Mouse (Mus musculus): ENCODE measurements around the gene Nup62. TPM values are rescaled to one million over a fixed set of nuclear protein-coding genes. Genes with fewer than 3 reads are reported as not detected.
A peak's percentile ranks its signal among the peaks of the same experiment; 100 is the strongest.

Nup62 gene
- polyA plus RNA-seq, 1 experiment from 2014 or later: 43.6 TPM

- Histone ChIP-seq H3K36me3 (ENCODE audit: control insufficient read depth, insufficient read depth, low read length) (no peaks in the 10 kb centered on the region), H3K27ac (ENCODE audit: low read length) (peak within 1 kb of the TSS; percentile 90), H3K4me3 (ENCODE audit: low read depth, low read length) (peak within 1 kb of the TSS; percentile 89), H3K4me1 (ENCODE audit: control insufficient read depth, insufficient read depth, low read length) (peaks cover 40% of the 10 kb centered on the region), H3K27me3 (ENCODE audit: control insufficient read depth, insufficient read depth, low read depth, low read length) (no peaks in the 10 kb centered on the region), H3K4me2 (ENCODE audit: low read length) (peak within 1 kb of the TSS; percentile 68), H3K9ac (ENCODE audit: low read depth, low read length) (peak within 1 kb of the TSS; percentile 92), H3K9me3 (replicated peaks; ENCODE audit: control insufficient read depth, low read length, poor library complexity, severe bottlenecking) (no peaks in the 10 kb centered on the region)
- no peak for ATAC-seq
- WGBS: under 1% methylated on average over 51 of the region's 57 CpGs
Measured at GRCm38 (mm10) chr7:44816470-44817021, 658 bp downstream of the Nup62 start, which contains the start of gene Atf5. Atf5 (minus strand) TSS chr7:44816658.

DNA sequence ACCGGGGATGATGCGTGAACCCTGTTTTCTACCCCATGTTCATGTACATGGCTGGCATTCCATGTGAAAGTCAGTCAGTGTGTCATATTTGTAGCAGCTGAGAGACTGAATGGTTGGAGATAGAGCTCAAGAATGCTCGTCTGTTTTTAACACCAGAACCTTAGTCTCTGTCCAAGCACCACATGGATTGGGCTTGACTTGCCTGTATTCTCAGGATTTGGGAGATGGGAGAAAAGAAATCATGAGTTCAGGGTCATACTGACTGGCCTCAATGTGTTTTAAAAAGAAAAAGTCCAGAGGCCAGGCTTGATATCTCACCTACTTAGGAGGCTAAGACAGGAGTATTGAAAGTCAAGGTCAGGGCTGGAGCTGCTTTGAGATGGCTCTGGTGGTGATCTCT, 1.6 kb downstream of the Nup62 start:
- Histone ChIP-seq H3K4me1 (ENCODE audit: control insufficient read depth, insufficient read depth, low read length) (peaks cover 40% of the 10 kb centered on the region), H3K4me3 (ENCODE audit: low read depth, low read length) (peak overlapping the region; percentile 89), H3K9ac (ENCODE audit: low read depth, low read length) (peak overlapping the region; percentile 92), H3K36me3 (ENCODE audit: control insufficient read depth, insufficient read depth, low read length) (no peaks in the 10 kb centered on the region), H3K9me3 (replicated peaks; ENCODE audit: control insufficient read depth, low read length, poor library complexity, severe bottlenecking) (no peaks in the 10 kb centered on the region), H3K4me2 (ENCODE audit: low read length) (peak overlapping the region; percentile 68), H3K27me3 (ENCODE audit: control insufficient read depth, insufficient read depth, low read depth, low read length) (no peaks in the 10 kb centered on the region), H3K27ac (ENCODE audit: low read length) (no peak overlapping the region)
- no peak for ATAC-seq
- WGBS: 31% methylated on average over 3 of the region's 3 CpGs

DNA sequence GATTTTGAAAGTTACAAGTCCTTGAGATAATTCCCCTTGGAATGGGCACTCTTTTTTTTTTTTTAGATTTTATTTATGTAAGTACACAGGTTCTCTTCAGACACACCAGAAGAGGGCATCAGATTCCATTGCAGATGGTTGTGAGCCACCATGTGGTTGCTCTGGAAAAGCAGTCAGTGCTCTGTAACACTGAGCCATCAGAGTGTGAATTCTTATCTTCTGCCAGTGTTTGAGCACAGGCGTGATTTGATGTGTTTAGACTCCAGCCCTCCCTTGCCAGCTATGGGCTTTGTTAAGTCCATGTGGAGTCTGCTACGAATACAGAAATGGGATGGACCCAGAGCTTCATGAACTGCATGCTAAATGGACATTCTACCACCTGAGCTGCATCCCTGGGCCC, 2.3 kb downstream of the Nup62 start:
- H3K4me1 ChIP-seq (ENCODE audit: control insufficient read depth, insufficient read depth, low read length): peaks cover 40% of the 10 kb centered on the region
- peak overlapping the region; percentile 68 for H3K4me2 ChIP-seq (ENCODE audit: low read length)
- no peaks in the 10 kb centered on the region for H3K36me3 ChIP-seq (ENCODE audit: control insufficient read depth, insufficient read depth, low read length)
- H3K27ac ChIP-seq (ENCODE audit: low read length): no peak overlapping the region
- no peaks in the 10 kb centered on the region for H3K9me3 ChIP-seq (replicated peaks; ENCODE audit: control insufficient read depth, low read length, poor library complexity, severe bottlenecking)
- 22% methylated on average over 2 of the region's 2 CpGs for WGBS
- ATAC-seq: no peak
- H3K4me3 ChIP-seq (ENCODE audit: low read depth, low read length): 0 out of 2 replicates have a peak overlapping the region, but pooled peaks have one; percentile 89
- no peaks in the 10 kb centered on the region for H3K27me3 ChIP-seq (ENCODE audit: control insufficient read depth, insufficient read depth, low read depth, low read length)
- H3K9ac ChIP-seq (ENCODE audit: low read depth, low read length): no peak overlapping the region; the same call in 1 of the 2 replicates

GRCm38 (mm10) chr7:44818751-44819235, 2.9 kb downstream of the Nup62 start:
- Histone ChIP-seq H3K9me3 (replicated peaks; ENCODE audit: control insufficient read depth, low read length, poor library complexity, severe bottlenecking) (no peaks in the 10 kb centered on the region), H3K36me3 (ENCODE audit: control insufficient read depth, insufficient read depth, low read length) (no peaks in the 10 kb centered on the region), H3K4me1 (ENCODE audit: control insufficient read depth, insufficient read depth, low read length) (peaks cover 40% of the 10 kb centered on the region), H3K4me3 (ENCODE audit: low read depth, low read length) (peak overlapping the region; percentile 11; the same call in 1 of the 2 replicates), H3K27me3 (ENCODE audit: control insufficient read depth, insufficient read depth, low read depth, low read length) (no peaks in the 10 kb centered on the region), H3K4me2 (ENCODE audit: low read length) (peak overlapping the region; percentile 43), H3K9ac (ENCODE audit: low read depth, low read length) (peak overlapping the region; percentile 22), H3K27ac (ENCODE audit: low read length) (no peak overlapping the region)
- WGBS: 31% methylated on average over 6 of the region's 6 CpGs
- no peak for ATAC-seq

DNA sequence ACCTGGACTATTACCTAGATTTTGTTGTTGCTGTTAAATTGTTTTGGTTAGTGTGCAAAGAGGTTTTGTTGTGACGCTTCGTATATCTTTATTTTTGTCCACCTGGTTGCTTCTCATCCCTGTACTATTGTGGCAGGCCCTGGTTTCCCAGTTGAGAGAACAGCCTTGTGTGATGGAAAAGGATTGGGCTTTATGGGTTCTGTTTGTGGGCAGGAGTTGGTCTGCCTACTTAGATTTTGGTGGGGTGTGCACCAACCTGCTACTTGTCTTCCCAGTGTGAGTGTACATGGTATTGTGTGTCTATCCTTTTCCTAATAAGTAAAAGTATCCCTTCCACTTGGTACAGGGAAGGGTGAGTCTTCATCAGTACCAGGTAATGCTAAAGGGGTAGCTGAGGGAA, 3.5 kb downstream of the Nup62 start:
- Histone ChIP-seq H3K9me3 (replicated peaks; ENCODE audit: control insufficient read depth, low read length, poor library complexity, severe bottlenecking) (no peaks in the 10 kb centered on the region), H3K4me1 (ENCODE audit: control insufficient read depth, insufficient read depth, low read length) (peaks cover 40% of the 10 kb centered on the region), H3K27ac (ENCODE audit: low read length) (no peak overlapping the region), H3K36me3 (ENCODE audit: control insufficient read depth, insufficient read depth, low read length) (no peaks in the 10 kb centered on the region), H3K4me3 (ENCODE audit: low read depth, low read length) (no peak overlapping the region), H3K4me2 (ENCODE audit: low read length) (peak overlapping the region; percentile 43), H3K27me3 (ENCODE audit: control insufficient read depth, insufficient read depth, low read depth, low read length) (no peaks in the 10 kb centered on the region), H3K9ac (ENCODE audit: low read depth, low read length) (peak overlapping the region; percentile 22)
- 89% methylated on average over 2 of the region's 2 CpGs for WGBS
- no peak for ATAC-seq

DNA sequence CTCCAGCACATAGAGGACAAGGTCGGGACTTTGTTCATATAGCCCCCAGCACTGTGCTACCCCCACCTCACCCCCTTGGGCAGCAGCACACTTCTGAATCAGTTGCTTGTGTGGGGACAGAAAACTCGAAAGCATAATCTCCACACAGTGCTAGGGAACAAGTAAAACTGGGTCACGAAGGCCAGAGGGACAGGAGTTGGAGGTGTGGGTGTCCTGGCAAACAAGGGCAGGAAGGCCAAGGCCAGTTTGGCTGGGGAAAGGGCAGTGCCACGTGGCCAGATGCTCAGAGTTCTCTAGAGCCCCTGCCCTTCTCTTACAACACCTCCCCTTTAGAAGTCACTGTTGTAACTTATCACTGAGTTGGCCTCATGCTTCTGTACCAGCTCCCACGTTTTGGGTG, 4.0 kb downstream of the Nup62 start:
- WGBS: 71% methylated on average over 5 of the region's 5 CpGs
- H3K36me3 ChIP-seq (ENCODE audit: control insufficient read depth, insufficient read depth, low read length): no peaks in the 10 kb centered on the region
- H3K4me3 ChIP-seq (ENCODE audit: low read depth, low read length): no peak overlapping the region
- no peaks in the 10 kb centered on the region for H3K9me3 ChIP-seq (replicated peaks; ENCODE audit: control insufficient read depth, low read length, poor library complexity, severe bottlenecking)
- H3K27me3 ChIP-seq (ENCODE audit: control insufficient read depth, insufficient read depth, low read depth, low read length): no peaks in the 10 kb centered on the region
- peaks cover 42% of the 10 kb centered on the region for H3K4me1 ChIP-seq (ENCODE audit: control insufficient read depth, insufficient read depth, low read length)
- no peak overlapping the region for H3K4me2 ChIP-seq (ENCODE audit: low read length)
- ATAC-seq: no peak
- no peak overlapping the region for H3K27ac ChIP-seq (ENCODE audit: low read length)
- no peak overlapping the region for H3K9ac ChIP-seq (ENCODE audit: low read depth, low read length)

DNA sequence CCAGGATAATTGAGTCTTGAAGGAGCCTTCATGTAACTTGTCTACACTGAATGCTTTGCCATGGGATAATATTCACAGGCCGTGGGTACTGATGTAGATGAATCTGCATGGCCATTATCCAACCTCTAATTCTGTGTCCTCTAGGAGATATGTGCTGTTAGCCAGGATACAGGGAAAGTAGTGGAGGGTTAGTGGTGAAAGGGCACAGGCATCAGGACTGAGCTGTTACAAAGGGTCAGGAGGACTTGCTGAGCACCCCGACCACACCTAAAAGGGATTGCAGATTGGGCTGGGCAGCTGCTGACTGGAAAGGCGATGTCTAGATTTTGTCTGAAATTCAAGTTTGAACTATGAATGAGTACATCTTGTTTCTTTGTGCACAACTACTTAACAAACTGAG, 4.6 kb downstream of the Nup62 start:
- Histone ChIP-seq H3K9ac (ENCODE audit: low read depth, low read length) (no peak overlapping the region), H3K27me3 (ENCODE audit: control insufficient read depth, insufficient read depth, low read depth, low read length) (no peaks in the 10 kb centered on the region), H3K9me3 (replicated peaks; ENCODE audit: control insufficient read depth, low read length, poor library complexity, severe bottlenecking) (no peaks in the 10 kb centered on the region), H3K4me3 (ENCODE audit: low read depth, low read length) (no peak overlapping the region), H3K36me3 (ENCODE audit: control insufficient read depth, insufficient read depth, low read length) (no peaks in the 10 kb centered on the region), H3K4me1 (ENCODE audit: control insufficient read depth, insufficient read depth, low read length) (peaks cover 36% of the 10 kb centered on the region), H3K27ac (ENCODE audit: low read length) (no peak overlapping the region), H3K4me2 (ENCODE audit: low read length) (no peak overlapping the region)
- no peak for ATAC-seq
- WGBS: 85% methylated on average over 3 of the region's 3 CpGs

GRCm38 (mm10) chr7:44821666-44822448, 6.0 kb downstream of the Nup62 start:
- Histone ChIP-seq H3K9me3 (replicated peaks; ENCODE audit: control insufficient read depth, low read length, poor library complexity, severe bottlenecking) (no peaks in the 10 kb centered on the region), H3K36me3 (ENCODE audit: control insufficient read depth, insufficient read depth, low read length) (no peaks in the 10 kb centered on the region), H3K27ac (ENCODE audit: low read length) (no peak overlapping the region), H3K4me2 (ENCODE audit: low read length) (no peak overlapping the region), H3K27me3 (ENCODE audit: control insufficient read depth, insufficient read depth, low read depth, low read length) (no peaks in the 10 kb centered on the region), H3K4me3 (ENCODE audit: low read depth, low read length) (no peak overlapping the region), H3K9ac (ENCODE audit: low read depth, low read length) (no peak overlapping the region), H3K4me1 (ENCODE audit: control insufficient read depth, insufficient read depth, low read length) (peaks cover 36% of the 10 kb centered on the region)
- ATAC-seq: no peak
- WGBS: 86% methylated on average over 7 of the region's 7 CpGs

DNA sequence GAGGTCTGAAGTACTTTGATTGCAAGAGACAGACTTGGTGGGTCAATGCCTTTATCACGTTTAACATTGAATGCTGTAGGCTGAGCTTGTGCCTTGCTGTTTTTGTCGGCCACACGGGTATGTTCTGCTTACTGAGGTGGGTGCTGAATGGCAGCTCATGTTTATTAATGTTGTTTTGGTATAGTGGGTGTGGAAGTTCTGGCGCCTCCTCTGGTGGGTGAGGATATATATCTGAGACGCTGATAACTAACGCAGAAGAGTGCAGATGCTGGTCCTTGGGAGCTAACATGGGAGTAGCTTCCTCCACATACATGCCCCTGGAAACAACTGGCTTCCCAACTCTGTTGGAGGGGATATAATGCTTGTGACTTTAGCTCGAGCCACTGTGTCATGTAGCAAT, 7.5 kb downstream of the Nup62 start:
- H3K9ac ChIP-seq (ENCODE audit: low read depth, low read length): no peak overlapping the region
- no peak for ATAC-seq
- H3K4me3 ChIP-seq (ENCODE audit: low read depth, low read length): no peak overlapping the region
- 38% methylated on average over 7 of the region's 7 CpGs for WGBS
- no peaks in the 10 kb centered on the region for H3K27me3 ChIP-seq (ENCODE audit: control insufficient read depth, insufficient read depth, low read depth, low read length)
- H3K4me2 ChIP-seq (ENCODE audit: low read length): no peak overlapping the region
- H3K27ac ChIP-seq (ENCODE audit: low read length): no peak overlapping the region
- H3K9me3 ChIP-seq (replicated peaks; ENCODE audit: control insufficient read depth, low read length, poor library complexity, severe bottlenecking): no peaks in the 10 kb centered on the region
- H3K4me1 ChIP-seq (ENCODE audit: control insufficient read depth, insufficient read depth, low read length): peaks cover 21% of the 10 kb centered on the region
- H3K36me3 ChIP-seq (ENCODE audit: control insufficient read depth, insufficient read depth, low read length): peaks cover 1% of the 10 kb centered on the region; the same call in 1 of the 2 replicates
